28 mouse cellular contexts compared by ENCODE assay signal in the genomic region with DNA sequence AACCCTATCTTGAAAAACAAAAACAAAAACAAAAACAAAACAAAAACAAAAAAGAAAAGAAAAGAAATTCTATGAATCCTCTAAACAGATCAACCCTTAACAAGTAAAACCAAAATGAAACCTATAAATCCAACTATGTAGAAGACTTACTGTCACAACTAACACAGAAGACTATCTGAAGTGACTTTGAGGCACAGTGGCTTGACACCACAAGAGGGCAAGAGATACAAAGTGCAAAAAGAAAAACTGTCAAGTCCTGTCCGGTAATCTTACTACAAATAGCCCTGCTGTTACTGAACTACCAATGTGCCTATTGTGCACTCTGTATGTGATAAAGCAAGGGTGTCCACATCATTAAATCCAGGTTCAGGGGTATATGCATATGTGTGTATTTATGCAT.
DNase-seq lines count a peak whose midpoint lies in the region; ATAC-seq and TF ChIP-seq lines count a peak whose summit lies in the region.
"Had no signal": no experiment of that assay in that cellular context is flagged by ENCODE, and none has a peak within 500 bp of the region (broad histone marks: within the 10 kb centered on the region; RNA-seq: fewer than 3 reads in every experiment).

No protein-coding gene starts in this region.

- no peak overlapping the region for H3K9ac ChIP-seq in heart, postnatal 0 days (replicated peaks; ENCODE audit: low read depth, low read length)
- H3K9ac ChIP-seq in heart, embryonic 12.5 days = no peak overlapping the region
- H3K9ac ChIP-seq in liver, adult 2 months (ENCODE audit: low read depth, low read length) = no peak overlapping the region
- H3K9ac ChIP-seq in liver, postnatal 0 days (replicated peaks) = no peak overlapping the region
- H3K9ac ChIP-seq: embryonic facial prominence, embryonic 13.5 days; forebrain, embryonic 12.5 days; forebrain, embryonic 15.5 days; heart, embryonic 15.5 days; hindbrain, embryonic 12.5 days; hindbrain, embryonic 15.5 days had no signal

- H3K4me3 ChIP-seq in gastrocnemius, adult 2 months = no peak overlapping the region
- no peak overlapping the region for H3K4me3 ChIP-seq in heart, postnatal 0 days (ENCODE audit: low read depth, low read length)
- H3K4me3 ChIP-seq in heart, embryonic 12.5 days = no peak overlapping the region
- no peak overlapping the region for H3K4me3 ChIP-seq in liver, adult 2 months (ENCODE audit: insufficient read depth, low read depth, low read length)
- no peak overlapping the region for H3K4me3 ChIP-seq in liver, postnatal 0 days (ENCODE audit: low read depth, low read length)
- H3K4me3 ChIP-seq: embryonic facial prominence, embryonic 10.5 days; embryonic facial prominence, embryonic 13.5 days; erythroblast, embryonic 14.5 days; forebrain, embryonic 12.5 days; forebrain, embryonic 15.5 days; heart, embryonic 15.5 days; hindbrain, embryonic 12.5 days; hindbrain, embryonic 15.5 days had no signal

- intact Hi-C loops in gastrocnemius, adult 2 months (cut with DNase I) = no loop called here

- no peaks in the 10 kb centered on the region for H3K4me1 ChIP-seq in heart, postnatal 0 days (ENCODE audit: control insufficient read depth, insufficient read depth)
- peaks cover 9% of the 10 kb centered on the region; the same call in 1 of the 2 replicates for H3K4me1 ChIP-seq in heart, embryonic 12.5 days (replicated peaks)
- H3K4me1 ChIP-seq in liver, adult 2 months (ENCODE audit: control insufficient read depth, insufficient read depth, low read length) = no peaks in the 10 kb centered on the region
- H3K4me1 ChIP-seq in liver, postnatal 0 days (ENCODE audit: insufficient read depth) = peaks cover 12% of the 10 kb centered on the region
- H3K4me1 ChIP-seq: embryonic facial prominence, embryonic 10.5 days; embryonic facial prominence, embryonic 13.5 days; forebrain, embryonic 12.5 days; forebrain, embryonic 15.5 days; hindbrain, embryonic 12.5 days; hindbrain, embryonic 15.5 days had no signal

- no peak for TF ChIP-seq EP300 in heart, postnatal 0 days (IDR thresholded peaks at IDR 0.05; ENCODE audit: low read depth)
- no peak for TF ChIP-seq EP300 in liver, postnatal 0 days (IDR thresholded peaks at IDR 0.05; ENCODE audit: low read depth)

- TF ChIP-seq POLR2A in liver, adult 2 months (IDR thresholded peaks at IDR 0.05; ENCODE audit: extremely low read depth, insufficient read depth, low read length) = no peak

- H3K9me3 ChIP-seq in heart, postnatal 0 days (replicated peaks; ENCODE audit: control insufficient read depth, low read length) = 0 out of 2 replicates have a peak, but pooled peaks cover 6% of the 10 kb centered on the region
- H3K9me3 ChIP-seq in heart, embryonic 12.5 days (replicated peaks) = peaks cover 4% of the 10 kb centered on the region; the same call in 1 of the 2 replicates
- peaks cover 2% of the 10 kb centered on the region; the same call in 1 of the 2 replicates for H3K9me3 ChIP-seq in liver, postnatal 0 days (ENCODE audit: low read length)
- H3K9me3 ChIP-seq: embryonic facial prominence, embryonic 13.5 days; forebrain, embryonic 12.5 days; forebrain, embryonic 15.5 days; hindbrain, embryonic 15.5 days had no signal

- H3K79me2 ChIP-seq in liver, adult 2 months (ENCODE audit: control insufficient read depth, insufficient read depth, low read length) = no peaks in the 10 kb centered on the region; the same call in 1 of the 2 replicates

- ATAC-seq in heart, postnatal 0 days (ENCODE audit: insufficient read depth, low read depth) = no peak
- no peak for ATAC-seq in heart, embryonic 12.5 days (ENCODE audit: insufficient number of reproducible peaks, low FRiP score)
- no peak for ATAC-seq in liver, postnatal 0 days
- ATAC-seq: forebrain, embryonic 15.5 days had no signal

- DNase-seq in gastrocnemius, adult 2 months = no peak
- DNase-seq in gastrocnemius, adult 8-10 months (ENCODE audit: low spot score in 2 of 2) = no peak
- peak; percentile 30 for DNase-seq in heart, postnatal 0 days (ENCODE audit: low spot score)
- DNase-seq in liver, adult 2 months (ENCODE audit: extremely low read depth, low read depth, low spot score) = peak; percentile 10
- DNase-seq in liver = no peak
- no peak for DNase-seq in liver, postnatal 0 days
- no peak for DNase-seq in thymus, postnatal 25 days
- DNase-seq: adrenal gland, adult 2 months; adrenal gland, postnatal 25 days; B cell, adult 2 months; cerebellum, adult 11-12 months; cerebellum, adult 8-10 months; cerebellum, postnatal 10 days; cerebellum, postnatal 36 days; embryo, embryonic 11 days; gastrocnemius, postnatal 14 days; heart, adult 18-20 months; heart, postnatal 14 days had no signal

- no peaks in the 10 kb centered on the region for H3K27me3 ChIP-seq in heart, postnatal 0 days (ENCODE audit: control insufficient read depth, insufficient read depth, low read length)
- no peaks in the 10 kb centered on the region for H3K27me3 ChIP-seq in heart, embryonic 12.5 days (replicated peaks)
- H3K27me3 ChIP-seq in liver, adult 2 months (ENCODE audit: control insufficient read depth, insufficient read depth, low read length) = no peaks in the 10 kb centered on the region
- no peaks in the 10 kb centered on the region for H3K27me3 ChIP-seq in liver, postnatal 0 days (ENCODE audit: insufficient read depth, low read length)
- H3K27me3 ChIP-seq: embryonic facial prominence, embryonic 13.5 days; forebrain, embryonic 12.5 days; forebrain, embryonic 15.5 days; heart, embryonic 15.5 days; hindbrain, embryonic 12.5 days; hindbrain, embryonic 15.5 days had no signal

- 36% methylated on average over 1 of the region's 1 CpGs for WGBS in heart, postnatal 0 days
- WGBS in heart, embryonic 12.5 days = 40% methylated on average over 1 of the region's 1 CpGs
- WGBS in liver, adult 2 months = 90% methylated on average over 1 of the region's 1 CpGs
- 70% methylated on average over 1 of the region's 1 CpGs for WGBS in liver, postnatal 0 days (ENCODE audit: insufficient replicate concordance)

- no peaks in the 10 kb centered on the region for H3K36me3 ChIP-seq in heart, postnatal 0 days (replicated peaks; ENCODE audit: control insufficient read depth, insufficient read depth, low read length)
- peaks cover 12% of the 10 kb centered on the region for H3K36me3 ChIP-seq in heart, embryonic 12.5 days
- no peaks in the 10 kb centered on the region for H3K36me3 ChIP-seq in liver, adult 2 months (ENCODE audit: control insufficient read depth, insufficient read depth, low read length)
- H3K36me3 ChIP-seq in liver, postnatal 0 days (replicated peaks; ENCODE audit: insufficient read depth, low read length) = 0 out of 2 replicates have a peak, but pooled peaks cover 5% of the 10 kb centered on the region
- H3K36me3 ChIP-seq: embryonic facial prominence, embryonic 10.5 days; embryonic facial prominence, embryonic 13.5 days; forebrain, embryonic 12.5 days; forebrain, embryonic 15.5 days; hindbrain, embryonic 12.5 days; hindbrain, embryonic 15.5 days had no signal

- H3K27ac ChIP-seq in gastrocnemius, adult 2 months = no peak overlapping the region
- H3K27ac ChIP-seq in heart, postnatal 0 days (ENCODE audit: low read depth) = no peak overlapping the region
- H3K27ac ChIP-seq in heart, embryonic 12.5 days (ENCODE audit: poor library complexity, severe bottlenecking) = no peak overlapping the region
- no peak overlapping the region for H3K27ac ChIP-seq in liver, adult 2 months (replicated peaks; ENCODE audit: insufficient read depth, low read depth, low read length)
- H3K27ac ChIP-seq in liver, postnatal 0 days (ENCODE audit: low read depth) = no peak overlapping the region
- H3K27ac ChIP-seq: embryonic facial prominence, embryonic 10.5 days; embryonic facial prominence, embryonic 13.5 days; forebrain, embryonic 12.5 days; forebrain, embryonic 15.5 days; heart, embryonic 15.5 days; hindbrain, embryonic 12.5 days; hindbrain, embryonic 15.5 days had no signal

- H3K4me2 ChIP-seq in heart, postnatal 0 days (ENCODE audit: low read depth, low read length) = no peak overlapping the region
- no peak overlapping the region for H3K4me2 ChIP-seq in heart, embryonic 12.5 days
- no peak overlapping the region for H3K4me2 ChIP-seq in liver, postnatal 0 days (ENCODE audit: low read depth, low read length)
- H3K4me2 ChIP-seq: embryonic facial prominence, embryonic 13.5 days; forebrain, embryonic 12.5 days; forebrain, embryonic 15.5 days; heart, embryonic 11.5 days; heart, embryonic 15.5 days; hindbrain, embryonic 12.5 days; hindbrain, embryonic 15.5 days had no signal

- peak; percentile 33 for TF ChIP-seq CTCF in gastrocnemius, adult 2 months (IDR thresholded peaks at IDR 0.05)
- TF ChIP-seq CTCF in heart, postnatal 0 days (IDR thresholded peaks at IDR 0.05; ENCODE audit: low read depth) = peak; percentile 47
- no peak for TF ChIP-seq CTCF in liver, adult 2 months (IDR thresholded peaks at IDR 0.05; ENCODE audit: low read depth, low read length)
- peak; percentile 28; the same call in 1 of the 2 replicates for TF ChIP-seq CTCF in liver, postnatal 0 days (IDR thresholded peaks at IDR 0.05; ENCODE audit: low read depth)

Comparison
In these comparisons a context has a peak if more than half of its experiments do, and no peak if none do; other contexts are left out.
1. DNase-seq: peak in heart, postnatal 0 days (single experiment) and liver, adult 2 months (single experiment); none in gastrocnemius, adult 2 months (single experiment), gastrocnemius, adult 8-10 months (0 of 2), liver (single experiment), liver, postnatal 0 days (single experiment) and thymus, postnatal 25 days (single experiment).